Mouse (Mus musculus): ENCODE measurements around the gene D10Wsu102e. TPM values are rescaled to one million over a fixed set of nuclear protein-coding genes. Genes with fewer than 3 reads are reported as not detected.

D10Wsu102e gene
- total and polyA plus RNA-seq, 2 experiments from 2014 or later: 0.59 to 2.4 TPM

DNA sequence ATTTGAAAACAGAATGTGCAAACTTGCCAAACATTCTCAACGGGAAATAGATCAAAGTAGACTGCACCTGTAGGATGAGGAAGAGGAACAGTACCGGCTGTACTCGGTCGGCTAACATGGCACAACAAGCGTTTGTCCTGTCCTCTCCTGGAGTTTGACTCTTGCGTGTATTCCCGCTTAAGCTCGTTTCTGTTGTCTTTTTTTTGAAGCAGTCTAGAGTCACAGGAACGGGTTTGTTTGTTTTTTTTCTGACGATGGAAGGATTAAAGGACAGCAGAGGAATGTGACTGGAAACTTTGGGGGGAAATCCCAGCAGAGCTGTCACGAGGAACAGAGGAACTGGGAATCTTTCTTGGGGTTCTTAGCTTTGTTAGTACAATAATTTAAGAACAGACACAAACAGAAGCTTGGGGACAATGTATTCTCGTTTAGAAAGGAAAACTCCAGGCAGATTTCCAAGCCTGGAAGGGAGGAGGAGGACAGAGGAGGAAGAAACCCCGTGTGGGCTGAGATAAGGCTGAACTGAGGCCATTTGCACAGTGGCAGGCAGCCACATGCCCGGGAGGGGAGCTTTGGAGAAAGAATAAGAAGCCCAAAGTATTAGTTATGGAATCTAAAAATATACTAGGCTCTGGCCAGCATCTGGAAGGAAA lies 6.2 kb upstream of the D10Wsu102e start:
- Histone ChIP-seq H3K27ac (ENCODE audit: low read depth, low read length) (0 out of 2 replicates have a peak overlapping the region, but pooled peaks have one; percentile 12), H3K27me3 (ENCODE audit: insufficient read depth, low read length) (no peaks in the 10 kb centered on the region), H3K9me3 (ENCODE audit: low read length) (no peaks in the 10 kb centered on the region), H3K4me1 (ENCODE audit: insufficient read depth, low read length) (no peaks in the 10 kb centered on the region), H3K9ac (replicated peaks; ENCODE audit: low read length, poor library complexity, severe bottlenecking) (no peak overlapping the region), H3K4me3 (ENCODE audit: low read depth, low read length) (no peak overlapping the region), H3K4me2 (ENCODE audit: low read depth, low read length, poor library complexity, severe bottlenecking) (0 out of 2 replicates have a peak overlapping the region, but pooled peaks have one; percentile 5), H3K36me3 (ENCODE audit: insufficient read depth, low read length) (no peaks in the 10 kb centered on the region)
- WGBS: 48% methylated on average over 14 of the region's 14 CpGs
- DNase-seq (ENCODE audit: low spot score): no peak
- no peak for TF ChIP-seq CTCF (IDR thresholded peaks at IDR 0.05)
- no peak for ATAC-seq (ENCODE audit: low FRiP score)

GRCm38 (mm10) chr10:83354333-83354719 lies 5.7 kb upstream of the D10Wsu102e start:
- H3K4me3 ChIP-seq (ENCODE audit: low read depth, low read length): no peak overlapping the region
- no peaks in the 10 kb centered on the region for H3K9me3 ChIP-seq (ENCODE audit: low read length)
- peak; percentile 71 for TF ChIP-seq CTCF (IDR thresholded peaks at IDR 0.05)
- DNase-seq (ENCODE audit: low spot score) (peak; percentile 79), ATAC-seq (ENCODE audit: low FRiP score) (no peak)
- 0 out of 2 replicates have a peak, but pooled peaks cover 3% of the 10 kb centered on the region for H3K4me1 ChIP-seq (ENCODE audit: insufficient read depth, low read length)
- WGBS: 53% methylated on average over 8 of the region's 8 CpGs
- H3K27ac ChIP-seq (ENCODE audit: low read depth, low read length): no peak overlapping the region
- H3K4me2 ChIP-seq (ENCODE audit: low read depth, low read length, poor library complexity, severe bottlenecking): 0 out of 2 replicates have a peak overlapping the region, but pooled peaks have one; percentile 5
- H3K27me3 ChIP-seq (ENCODE audit: insufficient read depth, low read length): no peaks in the 10 kb centered on the region
- no peak overlapping the region for H3K9ac ChIP-seq (replicated peaks; ENCODE audit: low read length, poor library complexity, severe bottlenecking)
- no peaks in the 10 kb centered on the region for H3K36me3 ChIP-seq (ENCODE audit: insufficient read depth, low read length)

DNA sequence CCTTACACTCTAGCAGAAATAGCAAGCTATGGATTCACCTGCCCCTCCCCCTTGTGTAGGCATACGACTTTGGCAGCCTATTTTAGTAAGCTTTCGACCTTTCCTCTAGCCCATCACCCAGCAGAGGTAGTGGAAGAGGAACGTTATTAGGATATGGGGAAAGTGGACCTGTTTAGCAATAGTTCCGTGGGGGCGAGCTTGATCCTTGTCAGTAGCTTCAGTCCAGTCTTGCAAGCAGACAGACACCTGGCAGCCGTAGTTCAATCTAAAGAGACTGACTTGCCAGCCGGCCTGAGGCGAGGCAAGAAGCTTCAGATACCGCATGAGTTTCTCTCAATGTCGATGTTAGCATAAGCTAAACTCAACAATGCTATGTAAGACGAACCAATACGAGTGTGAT lies 3.6 kb upstream of the D10Wsu102e start:
- Histone ChIP-seq H3K4me2 (ENCODE audit: low read depth, low read length, poor library complexity, severe bottlenecking) (no peak overlapping the region), H3K9me3 (ENCODE audit: low read length) (no peaks in the 10 kb centered on the region), H3K27ac (ENCODE audit: low read depth, low read length) (no peak overlapping the region), H3K36me3 (ENCODE audit: insufficient read depth, low read length) (no peaks in the 10 kb centered on the region), H3K9ac (replicated peaks; ENCODE audit: low read length, poor library complexity, severe bottlenecking) (no peak overlapping the region), H3K27me3 (ENCODE audit: insufficient read depth, low read length) (no peaks in the 10 kb centered on the region), H3K4me3 (ENCODE audit: low read depth, low read length) (no peak overlapping the region), H3K4me1 (ENCODE audit: insufficient read depth, low read length) (peaks cover 5% of the 10 kb centered on the region; the same call in 1 of the 2 replicates)
- WGBS: 87% methylated on average over 12 of the region's 12 CpGs
- DNase-seq (ENCODE audit: low spot score): no peak
- no peak for ATAC-seq (ENCODE audit: low FRiP score)
- no peak for TF ChIP-seq CTCF (IDR thresholded peaks at IDR 0.05)

DNA sequence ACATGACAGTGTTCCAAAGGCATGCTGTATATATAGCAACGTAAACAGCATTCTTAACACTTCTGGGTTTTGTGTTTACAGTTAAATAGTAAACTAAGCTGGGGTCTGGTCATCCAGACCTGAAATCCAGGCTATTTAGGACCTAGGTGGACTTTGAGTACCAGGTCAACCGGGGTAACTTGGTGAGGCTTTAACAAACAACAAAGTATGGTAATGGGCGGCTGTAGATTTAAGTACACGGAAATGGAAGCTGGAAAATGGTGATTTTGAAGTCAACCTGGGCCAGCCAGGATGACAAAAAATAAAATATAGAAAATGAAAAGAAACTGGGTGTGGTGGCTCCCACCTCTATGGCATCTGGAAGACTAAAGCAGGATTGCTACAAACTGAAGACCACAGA lies 570 bp upstream of the D10Wsu102e start:
- TF ChIP-seq CTCF (IDR thresholded peaks at IDR 0.05): no peak
- Histone ChIP-seq H3K36me3 (ENCODE audit: insufficient read depth, low read length) (peaks cover 4% of the 10 kb centered on the region; the same call in 1 of the 2 replicates), H3K27ac (ENCODE audit: low read depth, low read length) (peak overlapping the region; percentile 67), H3K27me3 (ENCODE audit: insufficient read depth, low read length) (no peaks in the 10 kb centered on the region), H3K4me1 (ENCODE audit: insufficient read depth, low read length) (peaks cover 9% of the 10 kb centered on the region; the same call in 1 of the 2 replicates), H3K9ac (replicated peaks; ENCODE audit: low read length, poor library complexity, severe bottlenecking) (no peak overlapping the region), H3K4me2 (ENCODE audit: low read depth, low read length, poor library complexity, severe bottlenecking) (peak overlapping the region; percentile 86), H3K9me3 (ENCODE audit: low read length) (no peaks in the 10 kb centered on the region), H3K4me3 (ENCODE audit: low read depth, low read length) (peak overlapping the region; percentile 85)
- no peak for DNase-seq (ENCODE audit: low spot score)
- ATAC-seq (ENCODE audit: low FRiP score): no peak
- 87% methylated on average over 4 of the region's 4 CpGs for WGBS

GRCm38 (mm10) chr10:83360356-83360755 lies 335 bp downstream of the D10Wsu102e start:
- Histone ChIP-seq H3K4me2 (ENCODE audit: low read depth, low read length, poor library complexity, severe bottlenecking) (peak overlapping the region; percentile 86), H3K27me3 (ENCODE audit: insufficient read depth, low read length) (no peaks in the 10 kb centered on the region), H3K36me3 (ENCODE audit: insufficient read depth, low read length) (peaks cover 7% of the 10 kb centered on the region; the same call in 1 of the 2 replicates), H3K27ac (ENCODE audit: low read depth, low read length) (peak overlapping the region; percentile 70), H3K9me3 (ENCODE audit: low read length) (no peaks in the 10 kb centered on the region), H3K4me3 (ENCODE audit: low read depth, low read length) (peak overlapping the region; percentile 85), H3K9ac (replicated peaks; ENCODE audit: low read length, poor library complexity, severe bottlenecking) (peak overlapping the region; percentile 81), H3K4me1 (ENCODE audit: insufficient read depth, low read length) (peaks cover 9% of the 10 kb centered on the region; the same call in 1 of the 2 replicates)
- under 1% methylated on average over 38 of the region's 40 CpGs for WGBS
- TF ChIP-seq CTCF (IDR thresholded peaks at IDR 0.05): no peak
- no peak for DNase-seq (ENCODE audit: low spot score)
- peak; percentile 79 for ATAC-seq (ENCODE audit: low FRiP score)

- peak; percentile 74 for TF ChIP-seq CTCF (IDR thresholded peaks at IDR 0.05)
- Histone ChIP-seq H3K36me3 (ENCODE audit: insufficient read depth, low read length) (peaks cover 22% of the 10 kb centered on the region), H3K4me3 (ENCODE audit: low read depth, low read length) (no peak overlapping the region), H3K9ac (replicated peaks; ENCODE audit: low read length, poor library complexity, severe bottlenecking) (no peak overlapping the region), H3K27ac (ENCODE audit: low read depth, low read length) (no peak overlapping the region), H3K4me1 (ENCODE audit: insufficient read depth, low read length) (peaks cover 9% of the 10 kb centered on the region; the same call in 1 of the 2 replicates), H3K9me3 (ENCODE audit: low read length) (no peaks in the 10 kb centered on the region), H3K27me3 (ENCODE audit: insufficient read depth, low read length) (no peaks in the 10 kb centered on the region), H3K4me2 (ENCODE audit: low read depth, low read length, poor library complexity, severe bottlenecking) (peak overlapping the region; percentile 12; the same call in 1 of the 2 replicates)
- DNase-seq (ENCODE audit: low spot score): peak; percentile 68
- no peak for ATAC-seq (ENCODE audit: low FRiP score)
- 48% methylated on average over 5 of the region's 5 CpGs for WGBS
Observed at GRCm38 (mm10) chr10:83361643-83362382, 1.8 kb downstream of the D10Wsu102e start.

All from midbrain, postnatal 0 days (tissue).